Mouse (Mus musculus): ENCODE measurements around the gene Phactr4. TPM values are rescaled to one million over a fixed set of nuclear protein-coding genes. Genes with fewer than 3 reads are reported as not detected.

Phactr4 gene
- polyA plus RNA-seq, 1 experiment from 2014 or later, result 9.9 TPM

DNA sequence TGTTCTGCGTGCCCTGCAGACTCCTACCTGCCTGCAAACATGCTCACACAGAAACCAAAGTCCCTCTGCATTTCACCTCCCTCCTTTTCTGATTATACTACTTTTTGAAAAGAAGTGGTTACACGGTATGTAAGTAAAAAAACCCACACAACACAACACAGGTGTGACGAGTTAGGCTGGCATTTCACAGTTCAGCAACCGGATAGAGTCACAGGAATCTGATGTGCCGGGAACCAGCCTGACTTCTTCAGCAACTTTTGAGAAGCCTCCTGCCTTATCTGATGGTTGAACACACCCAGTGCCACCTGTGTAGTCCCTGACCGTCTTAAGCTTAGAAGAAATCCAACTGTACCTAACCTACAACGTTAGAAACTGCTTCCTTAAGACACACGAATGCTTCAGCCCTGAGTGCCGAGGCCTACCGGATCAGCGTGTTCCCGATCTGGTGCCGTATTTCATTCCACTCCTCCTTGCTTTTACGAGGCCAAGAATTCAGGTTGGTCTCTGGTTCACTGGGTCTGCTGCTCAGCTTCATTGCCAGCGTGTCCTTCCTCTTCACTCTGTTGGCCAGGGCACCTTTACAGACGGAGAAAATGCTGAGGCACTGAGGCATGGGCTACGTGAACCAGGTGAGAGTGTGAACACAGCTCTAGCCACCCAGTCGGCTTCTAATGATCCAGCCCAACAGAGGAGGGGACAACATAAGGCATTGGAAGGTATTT lies 54.6 kb downstream of the Phactr4 start:
- Histone ChIP-seq H3K4me1 (ENCODE audit: control insufficient read depth, low read depth, low read length) (no peaks in the 10 kb centered on the region), H3K9ac (ENCODE audit: low read depth, low read length) (no peak overlapping the region), H3K36me3 (ENCODE audit: control insufficient read depth, insufficient read depth) (peaks cover 42% of the 10 kb centered on the region), H3K27ac (ENCODE audit: low read length) (no peak overlapping the region), H3K4me2 (ENCODE audit: low read depth, low read length) (no peak overlapping the region), H3K9me3 (replicated peaks; ENCODE audit: control insufficient read depth, low read length) (no peaks in the 10 kb centered on the region), H3K4me3 (ENCODE audit: low read depth, low read length) (no peak overlapping the region), H3K27me3 (ENCODE audit: control insufficient read depth, insufficient read depth, low read depth, low read length) (no peaks in the 10 kb centered on the region)
- ATAC-seq (ENCODE audit: low read depth), result no peak
- 80% methylated on average over 18 of the region's 18 CpGs for WGBS (ENCODE audit: insufficient replicate concordance)

- Histone ChIP-seq H3K4me2 (ENCODE audit: low read depth, low read length) (no peak overlapping the region), H3K4me1 (ENCODE audit: control insufficient read depth, low read depth, low read length) (no peaks in the 10 kb centered on the region), H3K36me3 (ENCODE audit: control insufficient read depth, insufficient read depth) (peaks cover 46% of the 10 kb centered on the region), H3K9me3 (replicated peaks; ENCODE audit: control insufficient read depth, low read length) (no peaks in the 10 kb centered on the region), H3K27ac (ENCODE audit: low read length) (no peak overlapping the region), H3K4me3 (ENCODE audit: low read depth, low read length) (no peak overlapping the region), H3K27me3 (ENCODE audit: control insufficient read depth, insufficient read depth, low read depth, low read length) (no peaks in the 10 kb centered on the region), H3K9ac (ENCODE audit: low read depth, low read length) (no peak overlapping the region)
- 84% methylated on average over 13 of the region's 13 CpGs for WGBS (ENCODE audit: insufficient replicate concordance)
- no peak for ATAC-seq (ENCODE audit: low read depth)
Measured at GRCm38 (mm10) chr4:132365450-132366060, 56.7 kb downstream of the Phactr4 start.

DNA sequence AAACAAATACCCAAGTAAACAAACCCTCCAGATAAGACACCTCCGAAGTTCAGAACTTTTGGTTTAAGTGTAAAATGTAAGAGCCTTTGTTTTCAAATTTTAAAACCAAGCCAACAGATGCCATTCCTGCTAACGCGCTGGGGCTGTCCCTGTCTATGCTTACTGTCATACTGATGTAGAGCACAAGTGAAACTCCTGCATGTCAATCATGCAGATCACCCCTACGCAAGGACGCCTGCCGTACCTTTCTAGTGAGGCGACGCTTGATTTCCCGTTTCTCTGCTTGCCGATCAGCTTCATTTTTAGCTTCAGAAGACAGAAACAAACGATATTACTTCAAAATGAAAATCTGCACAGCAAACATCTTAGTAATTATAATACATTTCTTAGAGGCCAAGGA lies 58.8 kb downstream of the Phactr4 start:
- no peak overlapping the region for H3K4me3 ChIP-seq (ENCODE audit: low read depth, low read length)
- H3K27me3 ChIP-seq (ENCODE audit: control insufficient read depth, insufficient read depth, low read depth, low read length), result no peaks in the 10 kb centered on the region
- WGBS (ENCODE audit: insufficient replicate concordance), result 92% methylated on average over 11 of the region's 11 CpGs
- no peaks in the 10 kb centered on the region for H3K4me1 ChIP-seq (ENCODE audit: control insufficient read depth, low read depth, low read length)
- ATAC-seq (ENCODE audit: low read depth), result no peak
- no peak overlapping the region for H3K27ac ChIP-seq (ENCODE audit: low read length)
- H3K36me3 ChIP-seq (ENCODE audit: control insufficient read depth, insufficient read depth), result peaks cover 48% of the 10 kb centered on the region
- no peak overlapping the region for H3K4me2 ChIP-seq (ENCODE audit: low read depth, low read length)
- H3K9me3 ChIP-seq (replicated peaks; ENCODE audit: control insufficient read depth, low read length), result no peaks in the 10 kb centered on the region
- no peak overlapping the region for H3K9ac ChIP-seq (ENCODE audit: low read depth, low read length)

DNA sequence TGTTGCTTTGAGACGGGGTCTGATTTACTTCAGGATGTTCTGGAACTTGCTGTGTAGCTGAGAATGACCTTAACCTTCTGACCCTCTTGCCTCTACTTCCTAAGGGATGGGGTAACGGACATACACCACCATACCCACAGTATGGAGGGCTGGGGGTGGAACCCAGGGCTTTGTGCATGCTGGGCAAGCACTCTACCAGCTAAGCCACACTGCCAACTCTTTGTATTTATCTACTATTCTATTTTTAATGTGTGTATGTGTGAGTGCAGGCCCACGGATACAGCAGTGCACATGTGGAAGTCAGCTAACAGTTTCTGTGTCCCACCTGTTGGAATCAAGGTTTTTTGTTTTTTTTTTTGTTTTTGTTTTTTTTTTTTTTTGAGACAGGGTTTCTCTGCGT lies 62.8 kb downstream of the Phactr4 start:
- peaks cover 22% of the 10 kb centered on the region for H3K4me1 ChIP-seq (ENCODE audit: control insufficient read depth, low read depth, low read length)
- no peak overlapping the region for H3K27ac ChIP-seq (ENCODE audit: low read length)
- WGBS (ENCODE audit: insufficient replicate concordance), result 68% methylated on average over 4 of the region's 4 CpGs
- H3K27me3 ChIP-seq (ENCODE audit: control insufficient read depth, insufficient read depth, low read depth, low read length), result no peaks in the 10 kb centered on the region
- ATAC-seq (ENCODE audit: low read depth), result no peak
- no peaks in the 10 kb centered on the region for H3K9me3 ChIP-seq (replicated peaks; ENCODE audit: control insufficient read depth, low read length)
- no peak overlapping the region for H3K4me3 ChIP-seq (ENCODE audit: low read depth, low read length)
- H3K9ac ChIP-seq (ENCODE audit: low read depth, low read length), result no peak overlapping the region
- peaks cover 40% of the 10 kb centered on the region for H3K36me3 ChIP-seq (ENCODE audit: control insufficient read depth, insufficient read depth)
- no peak overlapping the region for H3K4me2 ChIP-seq (ENCODE audit: low read depth, low read length)

- Histone ChIP-seq H3K4me3 (ENCODE audit: low read depth, low read length) (no peak overlapping the region), H3K9me3 (replicated peaks; ENCODE audit: control insufficient read depth, low read length) (no peaks in the 10 kb centered on the region), H3K4me2 (ENCODE audit: low read depth, low read length) (peak overlapping the region; percentile 41), H3K36me3 (ENCODE audit: control insufficient read depth, insufficient read depth) (peaks cover 35% of the 10 kb centered on the region), H3K27ac (ENCODE audit: low read length) (peak overlapping the region; percentile 75), H3K4me1 (ENCODE audit: control insufficient read depth, low read depth, low read length) (peaks cover 41% of the 10 kb centered on the region), H3K9ac (ENCODE audit: low read depth, low read length) (0 out of 2 replicates have a peak overlapping the region, but pooled peaks have one; percentile 35), H3K27me3 (ENCODE audit: control insufficient read depth, insufficient read depth, low read depth, low read length) (no peaks in the 10 kb centered on the region)
- peak; percentile 82 for ATAC-seq (ENCODE audit: low read depth)
- WGBS (ENCODE audit: insufficient replicate concordance), result 33% methylated on average over 12 of the region's 12 CpGs
Measured at GRCm38 (mm10) chr4:132356170-132356569, 66.1 kb downstream of the Phactr4 start.

- H3K27ac ChIP-seq (ENCODE audit: low read length), result no peak overlapping the region
- H3K4me3 ChIP-seq (ENCODE audit: low read depth, low read length), result no peak overlapping the region
- ATAC-seq (ENCODE audit: low read depth), result no peak
- H3K9ac ChIP-seq (ENCODE audit: low read depth, low read length), result no peak overlapping the region
- peaks cover 46% of the 10 kb centered on the region for H3K4me1 ChIP-seq (ENCODE audit: control insufficient read depth, low read depth, low read length)
- 76% methylated on average over 3 of the region's 3 CpGs for WGBS (ENCODE audit: insufficient replicate concordance)
- no peaks in the 10 kb centered on the region for H3K9me3 ChIP-seq (replicated peaks; ENCODE audit: control insufficient read depth, low read length)
- no peaks in the 10 kb centered on the region for H3K27me3 ChIP-seq (ENCODE audit: control insufficient read depth, insufficient read depth, low read depth, low read length)
- no peak overlapping the region for H3K4me2 ChIP-seq (ENCODE audit: low read depth, low read length)
- peaks cover 35% of the 10 kb centered on the region for H3K36me3 ChIP-seq (ENCODE audit: control insufficient read depth, insufficient read depth)
Measured at GRCm38 (mm10) chr4:132355403-132355802, 66.9 kb downstream of the Phactr4 start.

DNA sequence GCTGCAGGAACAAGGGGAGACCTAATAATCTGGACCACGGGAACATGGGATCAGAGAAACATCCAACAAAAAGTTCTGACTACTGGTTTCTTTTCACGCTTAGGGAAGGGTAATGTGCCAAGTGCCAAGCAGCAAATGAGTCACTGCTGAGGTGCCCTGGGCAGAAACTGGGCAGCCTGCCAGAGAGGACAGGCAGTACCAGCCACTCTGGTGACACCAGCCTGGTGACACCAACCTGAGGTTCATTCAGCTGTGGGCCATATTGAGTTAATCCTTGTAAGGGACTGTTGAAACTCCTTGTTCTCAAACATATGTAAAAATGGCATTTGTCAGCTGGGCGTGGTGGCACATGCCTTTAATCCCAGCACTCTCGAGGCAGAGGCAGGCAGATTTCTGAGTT lies 67.7 kb downstream of the Phactr4 start:
- no peak for ATAC-seq (ENCODE audit: low read depth)
- Histone ChIP-seq H3K4me1 (ENCODE audit: control insufficient read depth, low read depth, low read length) (peaks cover 46% of the 10 kb centered on the region), H3K9ac (ENCODE audit: low read depth, low read length) (no peak overlapping the region), H3K27ac (ENCODE audit: low read length) (peak overlapping the region; percentile 95), H3K36me3 (ENCODE audit: control insufficient read depth, insufficient read depth) (peaks cover 30% of the 10 kb centered on the region), H3K9me3 (replicated peaks; ENCODE audit: control insufficient read depth, low read length) (no peaks in the 10 kb centered on the region), H3K4me2 (ENCODE audit: low read depth, low read length) (no peak overlapping the region), H3K27me3 (ENCODE audit: control insufficient read depth, insufficient read depth, low read depth, low read length) (no peaks in the 10 kb centered on the region), H3K4me3 (ENCODE audit: low read depth, low read length) (no peak overlapping the region)
- WGBS (ENCODE audit: insufficient replicate concordance), result 83% methylated on average over 4 of the region's 4 CpGs

DNA sequence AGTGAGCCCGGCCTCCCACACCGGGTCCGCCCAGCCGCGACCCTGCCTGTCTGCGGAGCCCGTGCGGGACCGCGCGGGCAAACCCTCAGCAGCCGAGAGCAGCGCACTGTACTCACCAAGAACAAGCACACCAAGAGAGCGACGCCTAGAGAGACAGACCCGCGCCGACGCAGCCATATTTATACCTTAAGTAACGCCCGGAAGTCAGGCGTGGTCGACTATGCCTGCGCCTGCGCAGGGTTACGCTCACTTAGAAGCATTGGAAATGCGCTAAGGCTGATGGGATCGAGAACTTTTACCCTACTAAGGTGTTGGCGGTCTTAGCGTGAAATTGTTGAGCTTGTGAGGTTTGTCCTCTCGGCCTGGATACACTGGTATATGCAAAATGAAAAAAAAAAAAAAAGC lies 68.8 kb downstream of the Phactr4 start, which contains the start of gene Rcc1:
Gene Rcc1, minus strand, starts transcription at position 125 of the 405 bp plus-strand sequence.
- H3K4me1 ChIP-seq (ENCODE audit: control insufficient read depth, low read depth, low read length), result peaks cover 46% of the 10 kb centered on the region
- WGBS (ENCODE audit: insufficient replicate concordance), result under 1% methylated on average over 31 of the region's 31 CpGs

GRCm38 (mm10) chr4:132352739-132353138 lies 69.5 kb downstream of the Phactr4 start:
- Histone ChIP-seq H3K27me3 (ENCODE audit: control insufficient read depth, insufficient read depth, low read depth, low read length) (no peaks in the 10 kb centered on the region), H3K4me3 (ENCODE audit: low read depth, low read length) (peak overlapping the region; percentile 88), H3K4me2 (ENCODE audit: low read depth, low read length) (peak overlapping the region; percentile 74), H3K36me3 (ENCODE audit: control insufficient read depth, insufficient read depth) (peaks cover 20% of the 10 kb centered on the region), H3K9ac (ENCODE audit: low read depth, low read length) (peak overlapping the region; percentile 93), H3K27ac (ENCODE audit: low read length) (peak overlapping the region; percentile 95), H3K4me1 (ENCODE audit: control insufficient read depth, low read depth, low read length) (peaks cover 46% of the 10 kb centered on the region), H3K9me3 (replicated peaks; ENCODE audit: control insufficient read depth, low read length) (no peaks in the 10 kb centered on the region)
- WGBS (ENCODE audit: insufficient replicate concordance), result under 1% methylated on average over 14 of the region's 14 CpGs
- no peak for ATAC-seq (ENCODE audit: low read depth)

More for the DNA sequence above, 68.8 kb downstream of the Phactr4 start, which contains the start of gene Rcc1:
- H3K9me3 ChIP-seq (replicated peaks; ENCODE audit: control insufficient read depth, low read length), result no peaks in the 10 kb centered on the region
- no peaks in the 10 kb centered on the region for H3K27me3 ChIP-seq (ENCODE audit: control insufficient read depth, insufficient read depth, low read depth, low read length)
- H3K36me3 ChIP-seq (ENCODE audit: control insufficient read depth, insufficient read depth), result peaks cover 27% of the 10 kb centered on the region
- H3K4me2 ChIP-seq (ENCODE audit: low read depth, low read length), result peak within 1 kb of the TSS; percentile 74
- peak within 1 kb of the TSS; percentile 88 for H3K4me3 ChIP-seq (ENCODE audit: low read depth, low read length)
- H3K27ac ChIP-seq (ENCODE audit: low read length), result peak within 1 kb of the TSS; percentile 95
- peak within 1 kb of the TSS; percentile 93 for H3K9ac ChIP-seq (ENCODE audit: low read depth, low read length)
- peak; percentile 88 for ATAC-seq (ENCODE audit: low read depth)
